Mouse (Mus musculus): Measurements from ENCODE around the gene Podn.

Gene Podn

DNA sequence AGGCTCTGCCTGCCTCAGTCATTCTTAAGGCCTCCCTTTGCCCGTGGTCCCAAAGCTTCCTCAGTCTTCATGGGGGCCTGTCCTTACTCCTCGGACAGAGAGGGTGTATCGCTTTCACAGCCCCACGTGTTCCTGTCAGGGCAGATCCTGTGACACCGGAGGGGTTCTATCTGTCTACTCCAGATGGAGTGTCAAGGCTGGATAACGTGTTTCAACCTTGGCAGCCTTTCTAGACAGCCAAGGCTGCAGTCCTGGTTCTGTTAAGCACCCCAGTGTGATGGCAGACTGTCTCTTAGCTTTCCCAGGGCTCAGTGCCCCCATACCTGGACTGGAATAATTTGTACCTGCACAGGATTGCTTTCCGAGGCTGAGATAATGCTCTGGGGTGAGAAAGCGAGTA is 87.7 kb downstream of the Podn start:
- DNase-seq (ENCODE audit: extremely low read depth, insufficient read length, low spot score): no peak

DNA sequence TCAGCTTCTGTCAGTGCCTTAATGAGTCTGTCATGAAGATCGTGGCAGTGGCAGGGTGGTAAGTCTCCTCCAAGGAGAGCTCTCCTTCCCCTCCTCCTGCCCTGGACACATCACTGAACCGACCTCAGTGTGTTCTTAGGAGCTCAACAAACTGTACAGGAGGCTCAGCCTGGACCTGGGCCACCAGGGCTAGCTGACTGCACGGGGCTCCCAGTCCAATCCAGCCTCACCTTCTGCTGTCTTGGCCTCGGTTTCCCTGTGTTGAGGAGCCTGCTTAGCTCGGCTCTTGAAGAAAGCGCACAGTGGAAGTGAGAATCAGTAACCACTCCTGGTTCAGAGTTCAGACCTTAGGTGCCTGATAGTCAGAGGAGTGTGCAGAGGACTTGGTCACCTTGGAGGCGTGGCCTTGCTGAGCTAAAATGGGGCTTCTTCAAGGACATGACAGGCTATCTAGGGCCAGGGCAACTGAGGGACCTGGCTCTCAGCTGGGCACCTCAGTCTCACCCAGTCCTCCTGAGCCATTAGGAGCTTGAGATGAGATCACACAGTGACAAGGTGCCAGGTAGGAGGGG is 88.6 kb downstream of the Podn start:
- no peak for DNase-seq (ENCODE audit: extremely low read depth, insufficient read length, low spot score)

DNA sequence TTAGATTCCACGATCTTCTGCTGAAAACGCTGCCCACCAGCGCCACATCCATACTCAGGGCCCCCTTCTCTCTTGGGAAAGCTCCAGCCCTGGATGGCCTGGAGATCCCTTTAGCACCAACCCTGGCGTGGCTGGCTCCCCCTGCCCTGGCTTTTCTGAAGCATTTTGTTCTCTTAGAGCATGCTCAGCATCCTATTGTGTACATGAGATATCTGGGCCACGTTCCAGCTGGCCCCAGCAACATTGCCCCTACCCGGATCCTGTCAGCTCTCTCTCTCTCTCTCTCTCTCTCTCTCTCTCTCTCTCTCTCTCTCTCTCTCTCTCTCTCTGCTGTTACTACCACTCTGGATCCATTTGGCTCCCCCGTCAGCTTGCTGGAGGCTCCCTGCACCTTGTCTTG is 90.9 kb downstream of the Podn start:
- no peak for DNase-seq (ENCODE audit: extremely low read depth, insufficient read length, low spot score)

DNA sequence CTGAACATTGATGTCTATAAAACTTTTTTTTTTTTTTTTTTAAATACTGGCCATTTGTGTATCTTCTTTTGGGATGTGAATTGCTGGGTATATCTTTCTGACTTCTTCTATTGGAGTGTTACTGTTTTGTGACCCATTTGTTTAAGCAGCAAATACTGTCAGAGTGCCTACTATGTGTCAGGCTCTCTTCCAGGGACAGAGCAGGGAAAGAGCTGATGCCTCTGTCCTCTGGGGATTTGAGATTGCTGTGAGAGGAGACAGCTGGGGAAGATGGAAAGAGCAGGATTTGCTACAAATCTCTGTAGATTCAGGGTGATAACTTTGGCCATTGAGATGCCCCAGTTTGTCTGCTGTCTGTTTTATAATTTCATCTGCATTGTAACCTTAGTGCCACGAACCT is 96.9 kb downstream of the Podn start:
- no peak for DNase-seq (ENCODE audit: extremely low read depth, insufficient read length, low spot score)

DNA sequence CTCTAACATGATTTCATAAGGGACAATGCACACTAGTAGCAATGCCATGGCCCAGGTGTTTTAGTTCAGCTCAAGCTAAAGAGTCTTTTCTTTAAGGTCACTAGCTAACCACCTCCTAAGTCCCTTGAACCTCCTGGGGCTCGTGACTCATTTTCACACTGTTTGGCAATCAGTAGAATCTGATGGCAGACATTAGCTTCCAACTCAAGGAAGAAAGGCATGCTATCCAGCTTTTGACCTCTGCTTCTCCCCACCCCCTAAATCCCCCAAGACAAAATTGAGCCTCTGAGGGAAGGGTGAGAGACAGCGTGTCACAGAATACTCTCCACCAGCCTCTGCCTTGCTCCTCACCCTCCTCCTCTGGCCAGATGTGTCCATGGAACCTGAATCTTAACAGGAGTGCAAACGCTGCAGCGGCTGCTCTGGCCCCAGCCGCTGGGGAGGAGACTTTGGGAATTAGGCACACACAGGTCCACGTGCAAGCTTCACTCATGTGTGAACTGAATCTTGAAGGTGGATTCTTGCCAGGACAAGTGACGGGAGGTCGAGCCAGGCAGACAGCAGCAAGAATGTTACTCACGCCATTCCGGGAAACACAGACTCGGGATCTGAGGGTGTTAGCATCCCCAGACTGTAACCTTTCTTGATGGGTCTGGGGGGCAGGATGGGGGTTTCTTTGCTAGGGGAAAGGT is 97.5 kb downstream of the Podn start:
- peak; percentile 47 for DNase-seq (ENCODE audit: extremely low read depth, insufficient read length, low spot score)

DNA sequence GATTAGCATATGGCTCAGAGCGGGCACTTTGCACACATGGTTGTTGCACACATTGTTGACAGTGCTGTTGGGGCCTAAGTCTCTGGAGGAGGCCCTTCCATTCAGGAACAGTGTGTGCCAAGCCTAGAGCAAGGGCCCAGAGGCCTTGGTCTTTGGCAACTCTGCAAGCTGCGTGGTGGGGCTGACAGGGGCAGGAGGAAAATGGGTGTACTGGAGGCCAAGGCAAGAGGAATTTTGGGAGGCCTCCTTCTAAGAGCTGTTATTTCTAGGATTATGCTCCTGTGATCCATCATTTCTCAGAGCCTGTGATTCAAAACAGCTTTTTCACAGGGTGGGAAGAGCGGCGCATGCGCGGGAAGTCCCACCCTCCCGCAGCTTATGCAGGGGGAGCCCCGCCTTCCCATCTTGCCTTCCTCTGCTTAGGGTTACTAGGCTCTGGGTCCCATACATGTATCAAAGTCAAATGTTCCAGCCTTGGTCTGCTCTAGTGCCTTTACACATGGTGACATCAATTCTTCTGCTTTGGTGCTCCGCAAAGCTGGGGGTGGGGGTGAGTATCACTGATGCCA is 99.7 kb downstream of the Podn start:
- DNase-seq (ENCODE audit: extremely low read depth, insufficient read length, low spot score): no peak

DNA sequence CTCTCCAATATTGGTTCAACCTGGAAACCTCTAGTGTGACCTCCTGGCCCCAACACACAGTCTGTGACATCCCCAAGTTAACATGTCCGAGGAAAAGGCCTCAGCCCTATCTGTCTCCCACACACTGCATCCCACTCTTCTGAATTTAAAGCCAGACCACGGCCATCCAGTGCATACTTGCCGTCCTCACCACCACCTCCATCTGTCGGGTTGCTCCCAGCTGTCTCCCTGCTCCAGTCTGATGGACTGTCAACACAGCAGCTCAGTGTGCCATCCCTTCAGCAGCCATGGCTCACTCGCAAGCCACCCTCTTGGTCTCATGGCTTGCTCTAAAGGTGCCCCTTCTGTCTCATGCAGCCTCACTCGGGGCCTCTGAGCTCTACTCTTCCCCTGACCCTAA is 100.5 kb downstream of the Podn start:
- DNase-seq (ENCODE audit: extremely low read depth, insufficient read length, low spot score): no peak

DNA sequence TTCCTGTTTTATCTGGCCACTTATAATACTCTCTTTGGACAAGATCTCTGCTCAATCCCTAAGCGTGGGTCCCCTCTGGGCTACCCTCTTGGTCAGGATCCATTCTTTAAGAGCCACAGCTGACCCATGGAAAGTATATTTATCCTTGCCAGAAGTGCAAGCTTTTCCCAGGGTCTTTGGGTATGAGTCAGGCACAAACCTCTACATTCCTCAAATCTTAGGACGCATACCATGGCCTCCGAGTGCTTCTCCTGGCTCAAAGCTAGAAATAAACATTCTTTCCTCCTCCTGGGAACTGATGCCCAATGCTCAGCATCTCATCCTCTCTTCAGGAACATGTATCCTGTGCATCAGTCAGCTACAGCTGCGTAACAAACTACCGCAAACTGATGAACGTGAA is 101.2 kb downstream of the Podn start:
- peak; percentile 29 for DNase-seq (ENCODE audit: extremely low read depth, insufficient read length, low spot score)

DNA sequence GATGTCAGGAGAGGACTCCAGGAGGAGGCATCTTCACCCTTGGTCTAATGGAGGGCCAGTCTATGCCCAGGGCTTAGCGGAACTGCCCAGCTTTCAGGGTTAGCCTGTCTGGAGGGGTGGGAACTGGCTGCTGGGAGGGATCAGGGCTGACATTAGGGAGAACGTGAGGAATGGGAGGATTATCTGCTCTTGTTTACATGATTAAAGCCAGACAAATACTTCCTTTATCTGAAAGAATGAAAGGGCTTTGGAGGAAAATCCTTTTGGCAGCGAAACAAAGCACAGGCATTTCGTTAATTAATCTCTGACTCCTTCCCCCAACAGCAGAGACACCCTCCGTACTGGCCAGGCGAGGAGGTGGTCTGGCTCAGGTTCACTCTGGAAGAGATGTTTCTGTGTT is 104.4 kb downstream of the Podn start:
- no peak for DNase-seq (ENCODE audit: extremely low read depth, insufficient read length, low spot score)

DNA sequence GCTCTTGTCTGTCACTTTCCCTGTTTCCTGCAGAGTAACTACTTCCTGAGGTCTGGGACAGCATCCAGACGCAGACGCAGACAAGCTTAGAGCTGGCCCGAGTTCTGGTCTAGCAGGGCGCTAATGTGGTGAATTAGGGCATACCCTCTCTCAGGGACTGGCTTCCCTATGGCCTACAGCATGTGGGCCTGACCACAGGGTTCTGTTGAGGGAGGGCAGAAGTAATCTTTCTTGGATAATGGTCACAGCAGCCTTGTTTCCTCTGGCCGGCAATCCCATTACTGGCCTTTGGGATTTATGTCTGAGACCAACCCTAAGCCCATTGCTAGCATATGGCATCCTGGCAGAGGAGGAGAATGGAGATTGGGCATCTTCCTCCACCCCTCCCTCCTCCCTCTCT is 105.4 kb downstream of the Podn start:
- DNase-seq (ENCODE audit: extremely low read depth, insufficient read length, low spot score): no peak

DNA sequence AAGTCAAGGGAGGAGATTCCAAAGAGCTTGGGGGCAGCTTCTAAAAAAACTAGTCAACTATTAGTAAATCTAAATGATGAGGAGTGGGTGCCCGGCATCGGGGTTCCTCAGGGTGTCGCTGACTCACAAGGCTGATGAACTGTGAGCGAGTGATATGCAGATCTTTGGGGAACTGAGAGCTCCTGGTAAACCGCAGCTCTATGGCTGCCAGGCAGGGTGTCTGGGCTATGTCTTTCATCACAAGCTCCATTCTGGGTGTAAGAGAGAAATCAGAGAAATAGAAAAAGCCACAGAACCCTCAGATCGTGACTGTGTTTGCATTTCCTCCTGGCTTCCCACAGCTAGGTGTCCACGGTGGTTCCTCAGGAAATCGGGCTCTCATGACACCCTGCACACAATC is 107.3 kb downstream of the Podn start:
- no peak for DNase-seq (ENCODE audit: extremely low read depth, insufficient read length, low spot score)

DNA sequence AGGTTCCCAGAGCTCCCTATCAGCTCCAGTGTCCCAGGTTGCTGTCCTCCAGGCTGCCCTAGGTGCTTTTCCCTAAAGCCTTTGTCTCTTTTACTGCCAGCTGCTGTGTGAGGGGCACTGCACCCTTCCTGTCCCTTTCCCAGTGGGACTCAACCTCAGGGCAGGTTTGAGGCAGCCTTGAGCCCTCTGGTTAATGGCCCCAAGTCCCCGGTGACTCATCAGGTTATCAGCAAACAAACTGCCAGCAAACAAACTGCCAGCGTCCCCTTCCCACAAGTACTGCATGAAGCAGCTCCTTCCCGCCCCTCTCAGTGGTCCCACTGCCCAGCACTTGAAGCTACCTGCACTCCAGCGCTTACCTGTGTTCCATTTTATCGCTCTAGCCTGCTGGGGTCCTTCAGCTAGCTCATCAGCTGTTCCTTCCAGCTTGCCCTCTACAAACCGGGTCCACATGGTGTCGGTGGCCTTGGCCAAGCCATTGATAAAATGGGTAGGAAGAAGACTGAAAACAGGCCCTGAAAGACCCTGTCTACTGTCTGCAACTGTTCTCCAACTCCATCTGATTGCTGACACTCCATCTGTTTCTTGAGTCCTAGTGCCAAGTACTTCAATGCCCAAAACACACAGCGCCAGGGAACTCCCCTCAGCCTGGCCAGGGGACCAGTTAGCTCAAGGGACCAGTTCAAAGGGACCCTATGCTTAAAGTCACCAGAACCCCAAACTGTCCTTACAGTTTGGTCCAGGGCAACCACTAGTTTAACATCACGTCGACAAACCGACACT is 109.7 kb downstream of the Podn start:
- no peak for DNase-seq (ENCODE audit: extremely low read depth, insufficient read length, low spot score)

DNA sequence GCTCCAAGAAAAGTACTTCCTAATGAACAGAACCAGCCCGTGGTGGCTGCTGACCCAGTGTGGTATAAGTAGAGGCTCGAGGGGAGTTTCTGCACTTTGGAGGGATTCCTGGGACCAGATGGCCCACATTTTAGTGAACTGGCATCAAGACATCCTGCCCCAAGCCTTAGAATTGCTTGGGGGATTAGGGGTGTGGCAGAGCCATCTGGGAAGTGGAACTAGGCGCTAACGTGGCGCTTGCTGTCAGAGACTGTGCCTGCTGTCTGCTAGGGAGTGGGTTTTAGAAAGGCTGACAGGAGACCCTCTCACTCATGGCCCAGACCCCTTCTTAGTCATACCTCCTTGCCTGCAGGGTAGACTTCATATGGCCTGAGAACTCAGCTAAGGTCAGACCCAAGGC is 110.4 kb downstream of the Podn start:
- DNase-seq (ENCODE audit: extremely low read depth, insufficient read length, low spot score): no peak

DNA sequence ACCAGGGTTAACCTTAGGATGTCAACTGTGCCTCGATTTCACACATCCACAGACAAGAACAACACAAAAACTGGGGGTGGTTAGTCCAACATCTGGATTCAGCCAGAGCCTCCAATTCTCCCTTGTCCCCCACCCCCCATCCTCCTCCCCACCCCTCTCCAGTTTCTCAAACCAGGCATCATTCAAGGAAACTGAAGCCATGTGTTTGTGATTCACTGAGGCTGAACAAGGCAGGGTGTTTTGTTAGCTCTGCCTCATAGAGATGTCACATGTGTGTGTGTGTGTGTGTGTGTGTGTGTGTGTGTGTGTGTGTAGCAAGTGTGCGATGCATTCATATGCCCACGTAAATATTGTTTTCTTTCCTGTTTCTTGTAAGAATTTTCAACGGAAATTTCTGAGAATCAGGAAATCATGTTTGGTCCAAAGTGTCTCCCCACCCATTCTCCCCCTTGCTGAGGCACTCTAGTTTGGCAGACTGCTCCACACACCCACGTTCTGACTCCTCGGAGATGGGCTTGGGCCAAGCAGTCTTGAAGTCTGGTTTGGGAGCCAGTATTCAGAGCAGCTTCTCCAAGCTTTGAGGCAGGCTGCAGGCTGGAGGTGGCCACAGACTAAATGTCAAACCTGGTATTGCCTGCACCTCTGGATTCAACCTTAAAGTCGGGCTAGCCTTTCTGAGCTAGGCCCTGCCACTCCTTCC is 111.8 kb downstream of the Podn start:
- DNase-seq (ENCODE audit: extremely low read depth, insufficient read length, low spot score): no peak

DNA sequence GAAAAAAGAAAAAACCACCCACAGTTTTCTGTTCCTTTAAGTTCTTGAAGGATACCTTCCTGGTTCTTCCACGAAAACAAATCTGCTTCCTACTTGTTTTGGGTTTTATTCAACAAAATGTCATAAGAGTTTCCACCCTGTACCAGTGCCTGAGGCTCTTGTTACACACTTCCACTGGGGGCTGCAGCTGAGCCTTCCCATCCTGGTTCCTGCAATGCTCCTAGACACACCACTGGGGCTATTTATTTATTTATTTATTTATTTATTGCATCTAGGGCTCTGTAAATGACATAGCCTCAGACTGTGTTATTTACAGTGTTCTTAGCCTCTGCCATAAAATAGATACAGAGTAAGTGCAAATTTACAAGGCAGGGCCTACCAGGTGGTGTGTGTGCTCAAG is 112.5 kb downstream of the Podn start:
- no peak for DNase-seq (ENCODE audit: extremely low read depth, insufficient read length, low spot score)

DNA sequence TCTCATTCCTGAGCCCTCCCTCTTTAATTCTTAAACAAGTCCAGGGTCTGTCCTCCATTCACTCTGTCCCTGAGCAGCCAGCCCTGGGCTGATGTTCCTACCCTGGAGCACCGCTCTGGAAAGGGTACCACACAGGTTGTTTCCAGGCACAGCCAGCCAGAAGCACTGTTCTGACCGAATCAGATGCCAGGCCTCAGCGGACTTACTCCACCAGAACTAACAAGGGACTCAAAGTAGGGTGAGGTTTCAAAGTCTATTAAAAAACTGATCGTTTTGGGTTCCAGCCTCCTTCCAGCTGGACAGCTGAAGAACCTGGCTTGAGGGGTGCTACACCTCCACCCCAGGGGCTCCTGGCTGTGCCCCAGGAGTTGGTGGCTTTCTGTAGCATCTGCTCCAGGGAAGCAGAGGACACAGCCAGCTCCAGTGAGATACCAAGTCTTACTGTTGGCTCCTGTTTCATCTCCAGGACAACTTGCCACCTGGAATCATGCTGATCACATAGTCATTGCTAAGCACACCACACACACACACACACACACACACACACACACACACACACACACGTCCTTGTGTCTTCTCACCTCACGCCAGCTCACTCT is 116.1 kb downstream of the Podn start:
- DNase-seq (ENCODE audit: extremely low read depth, insufficient read length, low spot score): no peak

DNA sequence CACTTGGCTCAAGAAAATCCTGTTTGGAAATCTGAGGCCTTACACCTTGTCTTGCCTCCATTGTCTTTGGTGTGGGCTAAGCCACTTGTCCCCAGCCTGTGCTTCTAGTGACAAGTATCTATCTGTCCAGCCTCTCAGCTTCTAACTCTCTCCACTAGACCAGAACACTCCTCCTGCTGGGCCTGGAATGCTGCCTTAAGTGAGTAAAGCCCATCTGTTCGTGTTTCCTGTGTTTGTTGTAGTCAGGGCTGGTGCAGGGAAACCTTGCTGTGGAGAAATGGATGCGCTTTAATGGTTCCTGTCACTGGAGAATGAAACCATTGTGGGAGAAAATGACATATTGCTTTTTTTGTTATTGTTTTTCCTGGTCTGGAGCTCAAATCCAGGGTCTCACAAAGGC is 116.7 kb downstream of the Podn start:
- DNase-seq (ENCODE audit: extremely low read depth, insufficient read length, low spot score): no peak

DNA sequence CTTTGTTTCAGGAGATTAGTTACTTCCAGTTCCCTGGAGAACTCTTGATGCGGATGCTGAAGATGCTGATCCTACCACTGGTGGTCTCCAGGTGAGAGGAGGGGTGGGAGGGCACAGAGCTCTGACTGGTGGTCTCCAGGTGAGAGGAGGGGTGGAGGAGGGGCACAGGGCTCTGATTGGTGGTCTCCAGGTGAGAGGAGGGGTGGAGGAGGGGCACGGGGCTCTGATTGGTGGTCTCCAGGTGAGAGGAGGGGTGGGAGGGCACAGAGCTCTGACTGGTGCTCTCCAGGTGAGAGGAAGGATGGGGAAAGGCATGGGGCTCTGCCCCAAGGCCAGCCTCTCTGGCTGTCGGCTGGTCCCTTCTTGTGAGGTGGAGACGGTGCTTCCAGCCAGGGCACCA is 118.7 kb downstream of the Podn start:
- no peak for DNase-seq (ENCODE audit: extremely low read depth, insufficient read length, low spot score)

DNA sequence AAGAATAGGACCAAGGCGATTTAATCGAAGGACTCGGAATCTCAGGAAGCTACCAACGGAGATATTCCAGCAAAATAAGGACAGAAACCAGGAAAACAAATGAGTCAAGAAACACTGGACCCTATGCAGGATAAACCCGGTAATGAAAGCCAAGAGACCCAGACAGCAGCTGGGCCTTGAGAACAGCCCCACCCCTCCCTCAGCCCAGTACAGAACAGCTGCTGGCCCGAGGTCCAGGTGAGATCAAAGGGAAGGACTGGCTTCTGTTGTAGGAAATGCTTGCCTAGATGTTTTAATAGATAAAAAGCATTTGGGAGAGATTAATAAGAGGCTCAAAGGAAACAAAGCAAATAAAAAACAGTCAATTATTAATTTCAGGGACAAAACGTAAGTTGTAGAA is 121.2 kb downstream of the Podn start:
- DNase-seq (ENCODE audit: extremely low read depth, insufficient read length, low spot score): no peak

DNA sequence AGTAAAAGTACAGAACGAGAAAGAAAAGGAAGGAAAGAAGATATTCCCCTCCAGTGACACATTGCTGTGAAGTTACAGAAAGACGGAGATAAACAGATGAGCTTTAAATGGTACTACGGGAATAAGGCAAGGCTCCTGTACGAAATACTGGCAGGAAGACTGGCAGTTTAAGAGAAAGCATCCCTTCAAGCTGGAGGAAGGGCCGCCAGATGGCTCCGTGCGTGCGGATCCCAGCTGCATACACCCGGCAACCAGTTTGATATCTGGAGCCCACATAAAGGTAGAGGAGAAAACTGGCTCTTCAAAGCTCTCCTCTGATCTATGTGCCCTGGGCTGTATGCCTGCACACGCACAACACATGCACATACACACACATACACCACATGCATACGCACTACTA is 121.7 kb downstream of the Podn start:
- DNase-seq (ENCODE audit: extremely low read depth, insufficient read length, low spot score): no peak

DNA sequence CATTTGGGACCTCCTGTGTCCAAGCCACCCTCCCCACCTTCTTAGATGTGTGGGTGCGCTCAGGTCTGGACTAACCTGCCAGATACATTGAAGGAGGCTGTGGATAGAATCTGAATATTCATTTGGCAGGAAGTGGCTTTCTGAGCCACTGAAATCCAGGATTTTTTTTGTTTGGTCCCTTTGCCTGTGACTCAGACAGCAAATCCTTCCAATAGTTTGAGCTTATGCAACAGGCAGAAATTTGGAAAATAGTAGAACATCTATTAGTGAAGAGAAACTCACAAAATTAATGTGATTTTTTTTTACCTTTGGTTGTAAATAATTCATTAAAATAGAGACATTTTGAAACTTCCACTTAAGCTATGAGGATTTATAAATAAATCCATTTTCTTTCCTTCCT is 125.1 kb downstream of the Podn start:
- DNase-seq (ENCODE audit: extremely low read depth, insufficient read length, low spot score): no peak
